Mouse (Mus musculus) lung, postnatal 25 days (tissue): Measurements from ENCODE around the gene Col8a2.
A peak's percentile ranks its signal among the peaks of the same experiment; 100 is the strongest.

Experiments
- DNase-seq: peaks from one replicate; pipeline ENCODE4 v3.0.0; 2022; ENCODE audit warnings: low spot score

The Col8a2 gene

GRCm38 (mm10) chr4:126286492-126286891 is at the start of gene Col8a2:
Gene Col8a2, plus strand, starts transcription at chr4:126286793.
- DNase-seq: no peak

GRCm38 (mm10) chr4:126237721-126238242 is 48.8 kb upstream of the Col8a2 start:
- peak; percentile 71 for DNase-seq

- no peak for DNase-seq
These were observed 46.6 kb upstream of the Col8a2 start for GRCm38 (mm10) chr4:126239862-126240475.

- DNase-seq: no peak
These were observed 44.6 kb upstream of the Col8a2 start for GRCm38 (mm10) chr4:126241956-126242355.

GRCm38 (mm10) chr4:126242510-126242909 is 44.1 kb upstream of the Col8a2 start:
- DNase-seq: no peak

- no peak for DNase-seq
These were observed 40.2 kb upstream of the Col8a2 start for GRCm38 (mm10) chr4:126246202-126246889.

- no peak for DNase-seq
These were observed 38.2 kb upstream of the Col8a2 start for GRCm38 (mm10) chr4:126248261-126248868.

- no peak for DNase-seq
These were observed 35.9 kb upstream of the Col8a2 start for GRCm38 (mm10) chr4:126250659-126251058.

GRCm38 (mm10) chr4:126251655-126252254 is 34.8 kb upstream of the Col8a2 start:
- DNase-seq: peak; percentile 77

GRCm38 (mm10) chr4:126252411-126253237 is 34.0 kb upstream of the Col8a2 start:
- no peak for DNase-seq

- no peak for DNase-seq
These were observed 32.8 kb upstream of the Col8a2 start for GRCm38 (mm10) chr4:126253637-126254272.

GRCm38 (mm10) chr4:126254315-126255112 is 32.1 kb upstream of the Col8a2 start:
- peak; percentile 61 for DNase-seq

GRCm38 (mm10) chr4:126255113-126256001 is 31.2 kb upstream of the Col8a2 start:
- peak; percentile 41 for DNase-seq

- DNase-seq: peak; percentile 85
These were observed 30.3 kb upstream of the Col8a2 start, which contains the start of gene Map7d1 for GRCm38 (mm10) chr4:126256131-126256791. Gene Map7d1, minus strand, starts transcription at chr4:126256343.

- peak; percentile 25 for DNase-seq
These were observed 29.4 kb upstream of the Col8a2 start for GRCm38 (mm10) chr4:126256967-126257881.

GRCm38 (mm10) chr4:126259063-126259462 is 27.5 kb upstream of the Col8a2 start:
- DNase-seq: peak; percentile 29

GRCm38 (mm10) chr4:126259523-126260160 is 27.0 kb upstream of the Col8a2 start:
- DNase-seq: peak; percentile 90
